Mouse (Mus musculus): ENCODE results near the gene Stip1. TPM values are rescaled to one million over a fixed set of nuclear protein-coding genes. Genes with fewer than 3 reads are reported as not detected.

The Stip1 gene
- polyA plus RNA-seq, 1 experiment from 2014 or later = 207 TPM

- H3K27ac ChIP-seq (ENCODE audit: low read depth, low read length) = no peak overlapping the region
- H3K9me3 ChIP-seq (ENCODE audit: control insufficient read depth, low read length) = no peaks in the 10 kb centered on the region
- WGBS = 84% methylated on average over 10 of the region's 10 CpGs
Measured at GRCm38 (mm10) chr19:6985951-6986708, 53.6 kb downstream of the Stip1 start.

GRCm38 (mm10) chr19:6985300-6985699 is 54.5 kb downstream of the Stip1 start:
- ATAC-seq (ENCODE audit: low read depth) = no peak
- Histone ChIP-seq H3K36me3 (ENCODE audit: control insufficient read depth, insufficient read depth, low read length) (peaks cover 7% of the 10 kb centered on the region; the same call in 1 of the 2 replicates), H3K4me2 (ENCODE audit: low read depth, low read length) (no peak overlapping the region), H3K27me3 (ENCODE audit: control insufficient read depth, insufficient read depth, low read length) (no peaks in the 10 kb centered on the region), H3K9ac (replicated peaks; ENCODE audit: low read depth, low read length) (no peak overlapping the region), H3K9me3 (ENCODE audit: control insufficient read depth, low read length) (no peaks in the 10 kb centered on the region), H3K27ac (ENCODE audit: low read depth, low read length) (no peak overlapping the region), H3K4me3 (ENCODE audit: low read depth, low read length) (no peak overlapping the region), H3K4me1 (ENCODE audit: control insufficient read depth, insufficient read depth, low read length) (peaks cover 10% of the 10 kb centered on the region)
- 83% methylated on average over 19 of the region's 19 CpGs for WGBS

More at GRCm38 (mm10) chr19:6985951-6986708, 53.6 kb downstream of the Stip1 start:
- no peak for ATAC-seq (ENCODE audit: low read depth)
- Histone ChIP-seq H3K4me1 (ENCODE audit: control insufficient read depth, insufficient read depth, low read length) (peaks cover 6% of the 10 kb centered on the region), H3K4me3 (ENCODE audit: low read depth, low read length) (peak overlapping the region; percentile 70; the same call in 1 of the 2 replicates), H3K36me3 (ENCODE audit: control insufficient read depth, insufficient read depth, low read length) (peaks cover 7% of the 10 kb centered on the region; the same call in 1 of the 2 replicates), H3K4me2 (ENCODE audit: low read depth, low read length) (peak overlapping the region; percentile 69), H3K9ac (replicated peaks; ENCODE audit: low read depth, low read length) (no peak overlapping the region), H3K27me3 (ENCODE audit: control insufficient read depth, insufficient read depth, low read length) (no peaks in the 10 kb centered on the region)

GRCm38 (mm10) chr19:6983621-6984020 is 56.1 kb downstream of the Stip1 start:
- H3K9ac ChIP-seq (replicated peaks; ENCODE audit: low read depth, low read length) = no peak overlapping the region
- H3K4me2 ChIP-seq (ENCODE audit: low read depth, low read length) = no peak overlapping the region
- H3K4me3 ChIP-seq (ENCODE audit: low read depth, low read length) = no peak overlapping the region
- no peak overlapping the region for H3K27ac ChIP-seq (ENCODE audit: low read depth, low read length)
- no peaks in the 10 kb centered on the region for H3K9me3 ChIP-seq (ENCODE audit: control insufficient read depth, low read length)
- H3K36me3 ChIP-seq (ENCODE audit: control insufficient read depth, insufficient read depth, low read length) = peaks cover 8% of the 10 kb centered on the region
- 41% methylated on average over 5 of the region's 5 CpGs for WGBS
- ATAC-seq (ENCODE audit: low read depth) = no peak
- H3K4me1 ChIP-seq (ENCODE audit: control insufficient read depth, insufficient read depth, low read length) = peaks cover 20% of the 10 kb centered on the region
- H3K27me3 ChIP-seq (ENCODE audit: control insufficient read depth, insufficient read depth, low read length) = no peaks in the 10 kb centered on the region

- Histone ChIP-seq H3K9ac (replicated peaks; ENCODE audit: low read depth, low read length) (no peak overlapping the region), H3K9me3 (ENCODE audit: control insufficient read depth, low read length) (no peaks in the 10 kb centered on the region), H3K36me3 (ENCODE audit: control insufficient read depth, insufficient read depth, low read length) (peaks cover 21% of the 10 kb centered on the region), H3K4me1 (ENCODE audit: control insufficient read depth, insufficient read depth, low read length) (peaks cover 29% of the 10 kb centered on the region), H3K27ac (ENCODE audit: low read depth, low read length) (no peak overlapping the region), H3K4me3 (ENCODE audit: low read depth, low read length) (no peak overlapping the region), H3K27me3 (ENCODE audit: control insufficient read depth, insufficient read depth, low read length) (no peaks in the 10 kb centered on the region), H3K4me2 (ENCODE audit: low read depth, low read length) (peak overlapping the region; percentile 73)
- 90% methylated on average over 4 of the region's 4 CpGs for WGBS
- ATAC-seq (ENCODE audit: low read depth) = no peak
Measured at GRCm38 (mm10) chr19:6981465-6981864, 58.3 kb downstream of the Stip1 start.

GRCm38 (mm10) chr19:6980381-6981093 is 59.2 kb downstream of the Stip1 start, which contains the start of gene Fkbp2:
TSS of gene Fkbp2 (minus strand) at chr19:6980501.
- ATAC-seq (ENCODE audit: low read depth) = peak; percentile 88
- H3K9me3 ChIP-seq (ENCODE audit: control insufficient read depth, low read length) = no peaks in the 10 kb centered on the region
- H3K9ac ChIP-seq (replicated peaks; ENCODE audit: low read depth, low read length) = peak within 1 kb of the TSS; percentile 64
- H3K27ac ChIP-seq (ENCODE audit: low read depth, low read length) = peak within 1 kb of the TSS; percentile 89
- peaks cover 31% of the 10 kb centered on the region for H3K4me1 ChIP-seq (ENCODE audit: control insufficient read depth, insufficient read depth, low read length)
- no peaks in the 10 kb centered on the region for H3K27me3 ChIP-seq (ENCODE audit: control insufficient read depth, insufficient read depth, low read length)
- H3K4me2 ChIP-seq (ENCODE audit: low read depth, low read length) = peak within 1 kb of the TSS; percentile 73
- H3K36me3 ChIP-seq (ENCODE audit: control insufficient read depth, insufficient read depth, low read length) = peaks cover 21% of the 10 kb centered on the region
- 2% methylated on average over 38 of the region's 38 CpGs for WGBS
- H3K4me3 ChIP-seq (ENCODE audit: low read depth, low read length) = peak within 1 kb of the TSS; percentile 47

GRCm38 (mm10) chr19:6979486-6980380 is 60.0 kb downstream of the Stip1 start:
- peak; percentile 80 for ATAC-seq (ENCODE audit: low read depth)
- peak overlapping the region; percentile 89 for H3K27ac ChIP-seq (ENCODE audit: low read depth, low read length)
- WGBS = under 1% methylated on average over 56 of the region's 59 CpGs
- no peaks in the 10 kb centered on the region for H3K9me3 ChIP-seq (ENCODE audit: control insufficient read depth, low read length)
- H3K4me3 ChIP-seq (ENCODE audit: low read depth, low read length) = peak overlapping the region; percentile 47
- peaks cover 21% of the 10 kb centered on the region for H3K36me3 ChIP-seq (ENCODE audit: control insufficient read depth, insufficient read depth, low read length)
- H3K4me2 ChIP-seq (ENCODE audit: low read depth, low read length) = peak overlapping the region; percentile 73
- peaks cover 31% of the 10 kb centered on the region for H3K4me1 ChIP-seq (ENCODE audit: control insufficient read depth, insufficient read depth, low read length)
- peak overlapping the region; percentile 64 for H3K9ac ChIP-seq (replicated peaks; ENCODE audit: low read depth, low read length)
- H3K27me3 ChIP-seq (ENCODE audit: control insufficient read depth, insufficient read depth, low read length) = no peaks in the 10 kb centered on the region

- Histone ChIP-seq H3K9me3 (ENCODE audit: control insufficient read depth, low read length) (no peaks in the 10 kb centered on the region), H3K36me3 (ENCODE audit: control insufficient read depth, insufficient read depth, low read length) (peaks cover 21% of the 10 kb centered on the region), H3K4me2 (ENCODE audit: low read depth, low read length) (peak overlapping the region; percentile 73), H3K27ac (ENCODE audit: low read depth, low read length) (peak overlapping the region; percentile 89), H3K9ac (replicated peaks; ENCODE audit: low read depth, low read length) (peak overlapping the region; percentile 64), H3K4me1 (ENCODE audit: control insufficient read depth, insufficient read depth, low read length) (peaks cover 31% of the 10 kb centered on the region), H3K4me3 (ENCODE audit: low read depth, low read length) (peak overlapping the region; percentile 47), H3K27me3 (ENCODE audit: control insufficient read depth, insufficient read depth, low read length) (no peaks in the 10 kb centered on the region)
- WGBS = 12% methylated on average over 11 of the region's 11 CpGs
- ATAC-seq (ENCODE audit: low read depth) = no peak
Measured at GRCm38 (mm10) chr19:6979001-6979479, 60.7 kb downstream of the Stip1 start.

GRCm38 (mm10) chr19:6978639-6978974 is 61.2 kb downstream of the Stip1 start:
- ATAC-seq (ENCODE audit: low read depth) = no peak
- Histone ChIP-seq H3K4me1 (ENCODE audit: control insufficient read depth, insufficient read depth, low read length) (peaks cover 33% of the 10 kb centered on the region), H3K9me3 (ENCODE audit: control insufficient read depth, low read length) (no peaks in the 10 kb centered on the region), H3K27ac (ENCODE audit: low read depth, low read length) (no peak overlapping the region), H3K36me3 (ENCODE audit: control insufficient read depth, insufficient read depth, low read length) (peaks cover 21% of the 10 kb centered on the region), H3K4me2 (ENCODE audit: low read depth, low read length) (peak overlapping the region; percentile 73), H3K9ac (replicated peaks; ENCODE audit: low read depth, low read length) (peak overlapping the region; percentile 64; the same call in 1 of the 2 replicates), H3K4me3 (ENCODE audit: low read depth, low read length) (peak overlapping the region; percentile 47), H3K27me3 (ENCODE audit: control insufficient read depth, insufficient read depth, low read length) (no peaks in the 10 kb centered on the region)
- WGBS = 52% methylated on average over 3 of the region's 3 CpGs

Measured in neural tube, embryonic 14.5 days (tissue).